Mouse (Mus musculus) heart, postnatal 0 days (tissue): Measurements from ENCODE around the gene Tmem259. TPM values are rescaled to one million over a fixed set of nuclear protein-coding genes. Genes with fewer than 3 reads are reported as not detected.

Experiments used
- ATAC-seq: fragments of 200-750 bp; cut with Nextera tagmentation; 2 replicates; pipeline ENCODE4 v1.8.0; 2017; ENCODE audit warnings: low read depth, moderate number of reproducible peaks, moderate library complexity; ENCODE audit not compliant: insufficient read depth
- DNase-seq: peaks from one replicate; pipeline ENCODE4 v3.0.0-alpha.2; 2016; ENCODE audit warnings: low spot score
- H3K27ac ChIP-seq: fragments of 300-500 bp; sonication (generic); 2 replicates; pipeline ENCODE4 v1.5.1; 2014; ENCODE audit warnings: low read depth, mild to moderate bottlenecking
- H3K27me3 ChIP-seq: fragments of 300-500 bp; sonication (generic); 2 replicates; pipeline ENCODE4 v1.6.1; 2014; ENCODE audit warnings: low read length, mixed read lengths; ENCODE audit not compliant: control insufficient read depth, insufficient read depth
- H3K36me3 ChIP-seq: fragments of 300-500 bp; sonication (generic); replicated peaks from 2 replicates; pipeline ENCODE4 v1.6.1; 2014; ENCODE audit warnings: low read length, mixed read lengths; ENCODE audit not compliant: control insufficient read depth, insufficient read depth
- H3K4me1 ChIP-seq: fragments of 300-500 bp; sonication (generic); 2 replicates; pipeline ENCODE4 v1.6.1; 2014; ENCODE audit warnings: antibody characterized with exemption; ENCODE audit not compliant: control insufficient read depth, insufficient read depth
- H3K4me2 ChIP-seq: fragments of 300-500 bp; sonication (generic); 2 replicates; pipeline ENCODE4 v1.6.1; 2014; ENCODE audit warnings: low read depth, mild to moderate bottlenecking, low read length, moderate library complexity
- H3K4me3 ChIP-seq: fragments of 300-500 bp; sonication (generic); 2 replicates; pipeline ENCODE4 v1.5.1; 2014; ENCODE audit warnings: low read depth, low read length
- H3K9ac ChIP-seq: fragments of 300-500 bp; sonication (generic); replicated peaks from 2 replicates; pipeline ENCODE4 v1.6.1; 2014; ENCODE audit warnings: low read depth, low read length, mixed read lengths
- H3K9me3 ChIP-seq: fragments of 300-500 bp; sonication (generic); replicated peaks from 2 replicates; pipeline ENCODE4 v1.6.1; 2016; ENCODE audit warnings: low read length; ENCODE audit not compliant: control insufficient read depth
- CTCF ChIP-seq: IDR thresholded peaks from 2 replicates; pipeline ENCODE4 v1.5.1; 2016; ENCODE audit warnings: antibody characterized with exemption, control low read depth, low read depth
- EP300 ChIP-seq: IDR thresholded peaks from 2 replicates; pipeline ENCODE4 v1.6.1; 2016; ENCODE audit warnings: antibody characterized with exemption, low read depth
- WGBS: fragments of 180-500 bp; shearing (Covaris S2); extraction: QIAGEN DNeasy Blood & Tissue Kit; methylation state at CpG from one replicate; pipeline ENCODE4 v1.1.7; 2014; 5-methylcytosine and 5-hydroxymethylcytosine counted together
- polyA plus RNA-seq: library from polyadenylated mRNA; unstranded; fragments of >200 nt; fragmentation: Nextera tagmentation; extraction: Ambion mirVana; gene quantifications from 2 replicates; pipeline ENCODE4 v1.2.1, GENCODE M21; 2015
- total RNA-seq: library from RNA; depleted of rRNA; stranded (reverse); fragments of >200 nt; gene quantifications from 2 replicates; pipeline ENCODE4 v1.2.3, GENCODE M21; 2014; ENCODE audit warnings: low replicate concordance

The Tmem259 gene
- total and polyA plus RNA-seq, 2 experiments from 2014 or later, result 18.0 to 162 TPM

GRCm38 (mm10) chr10:79929967-79930825, 53.9 kb downstream of the Tmem259 start:
- Histone ChIP-seq H3K27ac (no peak overlapping the region), H3K4me3 (no peak overlapping the region), H3K9me3 (no peaks in the 10 kb centered on the region), H3K27me3 (no peaks in the 10 kb centered on the region), H3K4me2 (no peak overlapping the region), H3K9ac (no peak overlapping the region), H3K36me3 (0 out of 2 replicates have a peak, but pooled peaks cover 7% of the 10 kb centered on the region), H3K4me1 (peaks cover 25% of the 10 kb centered on the region)
- ATAC-seq, result no peak
- 87% methylated on average over 18 of the region's 18 CpGs for WGBS
- no peak for DNase-seq
- TF ChIP-seq EP300 (no peak), CTCF (no peak)

- Histone ChIP-seq H3K9ac (no peak overlapping the region), H3K27me3 (no peaks in the 10 kb centered on the region), H3K9me3 (no peaks in the 10 kb centered on the region), H3K4me3 (no peak overlapping the region), H3K27ac (no peak overlapping the region), H3K36me3 (0 out of 2 replicates have a peak, but pooled peaks cover 7% of the 10 kb centered on the region), H3K4me1 (peaks cover 25% of the 10 kb centered on the region), H3K4me2 (peak overlapping the region; percentile 95)
- ATAC-seq (no peak), DNase-seq (no peak)
- 36% methylated on average over 7 of the region's 9 CpGs for WGBS
- no peak for TF ChIP-seq EP300
Measured at GRCm38 (mm10) chr10:79928907-79929701, 55.0 kb downstream of the Tmem259 start.

GRCm38 (mm10) chr10:79928030-79928694, 56.0 kb downstream of the Tmem259 start:
- ATAC-seq (no peak), DNase-seq (no peak)
- no peaks in the 10 kb centered on the region for H3K9me3 ChIP-seq
- H3K4me3 ChIP-seq, result peak overlapping the region; percentile 88
- peak overlapping the region; percentile 86 for H3K27ac ChIP-seq
- 0 out of 2 replicates have a peak, but pooled peaks cover 7% of the 10 kb centered on the region for H3K36me3 ChIP-seq
- 2% methylated on average over 26 of the region's 29 CpGs for WGBS
- TF ChIP-seq EP300 (no peak), CTCF (no peak)
- peak overlapping the region; percentile 86 for H3K9ac ChIP-seq
- H3K4me1 ChIP-seq, result peaks cover 25% of the 10 kb centered on the region
- H3K27me3 ChIP-seq, result peaks cover 2% of the 10 kb centered on the region; the same call in 1 of the 2 replicates
- H3K4me2 ChIP-seq, result peak overlapping the region; percentile 95

- TF ChIP-seq CTCF, result no peak
- TF ChIP-seq EP300, result no peak
- Histone ChIP-seq H3K4me3 (peak overlapping the region; percentile 88), H3K4me1 (peaks cover 19% of the 10 kb centered on the region), H3K27ac (peak overlapping the region; percentile 86), H3K4me2 (peak overlapping the region; percentile 95), H3K9me3 (no peaks in the 10 kb centered on the region), H3K36me3 (0 out of 2 replicates have a peak, but pooled peaks cover 7% of the 10 kb centered on the region), H3K27me3 (peaks cover 9% of the 10 kb centered on the region), H3K9ac (peak overlapping the region; percentile 86)
- ATAC-seq (peak; percentile 28), DNase-seq (no peak)
- under 1% methylated on average over 52 of the region's 54 CpGs for WGBS
Measured at GRCm38 (mm10) chr10:79927324-79928029, 56.7 kb downstream of the Tmem259 start.
